8 mouse cellular contexts compared by ENCODE assay signal in genomic region chr13:108347016-108347415, GRCm38 (mm10). TPM values are rescaled to one million over a fixed set of nuclear protein-coding genes. Genes with fewer than 3 reads are reported as not detected.
A peak's percentile ranks its signal among the peaks of the same experiment; 100 is the strongest.
DNase-seq lines count a peak whose midpoint lies in the region; ATAC-seq and TF ChIP-seq lines count a peak whose summit lies in the region.

No protein-coding gene starts in this region.

- H3K9me3 ChIP-seq in heart, postnatal 0 days (replicated peaks; ENCODE audit: control insufficient read depth, low read length) = no peaks in the 10 kb centered on the region
- H3K9me3 ChIP-seq in heart, embryonic 11.5 days (replicated peaks; ENCODE audit: control insufficient read depth, low read length) = no peaks in the 10 kb centered on the region
- H3K9me3 ChIP-seq in CH12.LX (replicated peaks; ENCODE audit: low read length) = no peaks in the 10 kb centered on the region

- WGBS in heart, postnatal 0 days = 42% methylated on average over 4 of the region's 4 CpGs
- WGBS in heart, embryonic 11.5 days (ENCODE audit: insufficient replicate concordance) = 53% methylated on average over 4 of the region's 4 CpGs

- 0 out of 2 replicates have a peak, but pooled peaks cover 2% of the 10 kb centered on the region for H3K79me2 ChIP-seq in CH12.LX (replicated peaks; ENCODE audit: control insufficient read depth, extremely low read depth, insufficient read depth, poor library complexity, severe bottlenecking)

- TF ChIP-seq RAD21 in CH12.LX (IDR thresholded peaks at IDR 0.05; ENCODE audit: low read depth, low read length) = peak; percentile 93

- H3K4me2 ChIP-seq in heart, postnatal 0 days (ENCODE audit: low read depth, low read length) = no peak overlapping the region
- H3K4me2 ChIP-seq in heart, embryonic 11.5 days = no peak overlapping the region
- H3K4me2 ChIP-seq in CH12.LX (ENCODE audit: insufficient read depth, low read depth, poor library complexity, severe bottlenecking) = no peak overlapping the region

- H3K27me3 ChIP-seq in heart, postnatal 0 days (ENCODE audit: control insufficient read depth, insufficient read depth, low read length) = no peaks in the 10 kb centered on the region
- H3K27me3 ChIP-seq in heart, embryonic 11.5 days (ENCODE audit: control insufficient read depth, insufficient read depth, low read length) = no peaks in the 10 kb centered on the region
- H3K27me3 ChIP-seq in CH12.LX (replicated peaks) = no peaks in the 10 kb centered on the region

- no peak for TF ChIP-seq POLR2A in CH12.LX (IDR thresholded peaks at IDR 0.05; ENCODE audit: low read depth, low read length)

- dilution Hi-C loops in CH12.LX (cut with MboI; ENCODE audit: extremely low pct_ligation_motif_present, extremely low pct_unique_long_range_greater_than_20kb, low sequenced_read_pairs) = no loop called here

- peak; percentile 78 for TF ChIP-seq CTCF in heart, postnatal 0 days (IDR thresholded peaks at IDR 0.05; ENCODE audit: low read depth)
- TF ChIP-seq CTCF in CH12.LX (conservative IDR thresholded peaks at IDR 0.05 in 1 of 2, IDR thresholded peaks at IDR 0.05 in 1 of 2; ENCODE audit: low read depth in 2 of 2, low read length in 2 of 2) = peak in 1 of 2 experiments; percentile 88; a peak in 2 of 4 replicates

- no peak overlapping the region for H3K9ac ChIP-seq in heart, postnatal 0 days (replicated peaks; ENCODE audit: low read depth, low read length)
- H3K9ac ChIP-seq in heart, embryonic 11.5 days (ENCODE audit: low read depth, low read length) = no peak overlapping the region
- no peak overlapping the region for H3K9ac ChIP-seq in CH12.LX (ENCODE audit: insufficient read depth, low read depth)

- in situ Hi-C loops in CH12.LX (cut with MboI; ENCODE audit: low pct_ligation_motif_present, low pct_unique_long_range_greater_than_20kb, low sequenced_read_pairs) = no loop called here

- TF ChIP-seq EP300 in heart, postnatal 0 days (IDR thresholded peaks at IDR 0.05; ENCODE audit: low read depth) = no peak
- TF ChIP-seq EP300 in CH12.LX (IDR thresholded peaks at IDR 0.05; ENCODE audit: low read length) = no peak

- peak; percentile 78 for DNase-seq in heart, postnatal 0 days (ENCODE audit: low spot score)
- DNase-seq in CH12.LX (ENCODE audit: extremely low read depth) = peak; percentile 77
- peak; percentile 58 for DNase-seq in brain, embryonic 18.5 days (ENCODE audit: low read depth, low spot score)
- peak; percentile 61 to 72 for DNase-seq in heart, postnatal 10 days
- DNase-seq in left cerebral cortex, postnatal 14 days (ENCODE audit: low spot score in 2 of 2) = peak; percentile 36 to 55
- DNase-seq in neural tube, embryonic 10.5 days (ENCODE audit: extremely low spot score, low spot score) = peak; percentile 26

- no peak overlapping the region for H3K4me3 ChIP-seq in heart, postnatal 0 days (ENCODE audit: low read depth, low read length)
- no peak overlapping the region for H3K4me3 ChIP-seq in heart, embryonic 11.5 days (ENCODE audit: low read depth, low read length)
- no peak overlapping the region for H3K4me3 ChIP-seq in CH12.LX (replicated peaks in 1 of 3; ENCODE audit: low read depth in 2 of 3, low read length in 2 of 3, poor library complexity in 1 of 3)

- peak; percentile 27; the same call in 1 of the 2 replicates for ATAC-seq in heart, postnatal 0 days (ENCODE audit: insufficient read depth, low read depth)
- no peak for ATAC-seq in heart, embryonic 11.5 days (replicated peaks; ENCODE audit: insufficient number of reproducible peaks, low FRiP score, low TSS enrichment)
- no peak for ATAC-seq in monocyte, adult 5-6 weeks (replicated peaks; ENCODE audit: insufficient number of reproducible peaks, low FRiP score, low TSS enrichment, poor library complexity, severe bottlenecking)

- H3K36me3 ChIP-seq in heart, postnatal 0 days (replicated peaks; ENCODE audit: control insufficient read depth, insufficient read depth, low read length) = no peaks in the 10 kb centered on the region
- no peaks in the 10 kb centered on the region for H3K36me3 ChIP-seq in heart, embryonic 11.5 days (ENCODE audit: control insufficient read depth, insufficient read depth, low read length)
- H3K36me3 ChIP-seq in CH12.LX (replicated peaks in 1 of 2; ENCODE audit: control insufficient read depth in 1 of 2, insufficient read depth in 1 of 2, low read length in 1 of 2) = peaks cover 0 to 13% of the 10 kb centered on the region in 2 experiments

- H3K27ac ChIP-seq in heart, postnatal 0 days (ENCODE audit: low read depth) = no peak overlapping the region
- no peak overlapping the region for H3K27ac ChIP-seq in heart, embryonic 11.5 days (ENCODE audit: low read depth, low read length)
- H3K27ac ChIP-seq in CH12.LX (ENCODE audit: insufficient read depth, low read depth) = no peak overlapping the region

- intact Hi-C loops in heart, postnatal 10 days (cut with DNase I) = loop anchor here (2.0 kb wide), 1 partner anchor 866 kb away; no protein-coding TSS in a partner anchor
- intact Hi-C loops in left cerebral cortex, postnatal 14 days (cut with DNase I) = loop anchor here (2.0 kb wide), 1 partner anchor 866 kb away; no protein-coding TSS in a partner anchor

- no peaks in the 10 kb centered on the region for H3K4me1 ChIP-seq in heart, postnatal 0 days (ENCODE audit: control insufficient read depth, insufficient read depth)
- no peaks in the 10 kb centered on the region for H3K4me1 ChIP-seq in heart, embryonic 11.5 days (ENCODE audit: control insufficient read depth, insufficient read depth, low read length)
- H3K4me1 ChIP-seq in CH12.LX (ENCODE audit: control insufficient read depth in 1 of 2, insufficient read depth in 2 of 2) = peaks cover 5 to 23% of the 10 kb centered on the region in 2 experiments; a peak in 3 of 4 replicates

TF ChIP-seq in CH12.LX, 34 proteins besides CTCF, POLR2A, EP300 and RAD21:
- 0 out of 2 replicates have a peak, but pooled peaks have one; percentile 12 for TF ChIP-seq ZC3H11A (IDR thresholded peaks at IDR 0.05; ENCODE audit: low read depth, low read length)
- TF ChIP-seq SMC3 (IDR thresholded peaks at IDR 0.05; ENCODE audit: low read depth, low read length) = peak; percentile 82
- TF ChIP-seq CHD1 (IDR thresholded peaks at IDR 0.05; ENCODE audit: low read depth, low read length) = no peak
TF ChIP-seq in CH12.LX: peak in this region for 2.

RNA-seq across cellular contexts. Expression of gene Depdc1b, which starts 30.9 kb away (rescaled TPM):
- 4.7 TPM in 1 of 2 replicates, not detected in the other for total RNA-seq in heart, postnatal 0 days (2014; rRNA removed; ENCODE audit: low replicate concordance)
- polyA plus RNA-seq in heart, postnatal 0 days (2015; fragmentation: Nextera tagmentation; extraction: Ambion mirVana) = 1.1 and 1.5 TPM in 2 replicates
- 5.5 and 6.7 TPM in 2 replicates for polyA plus RNA-seq in heart, embryonic 11.5 days (2014; fragmentation: Nextera tagmentation; extraction: Ambion mirVana)
- total RNA-seq in CH12.LX (2012; rRNA removed) = 11.1 and 12.8 TPM in 2 replicates
- total RNA-seq in CH12.LX (2014; rRNA removed) = 16.3 and 17.8 TPM in 2 replicates
- 13.8 and 15.7 TPM in 2 replicates for polyA plus RNA-seq in CH12.LX (2012; ENCODE audit: insufficient read length, low read depth)
- total RNA-seq in heart, postnatal 10 days (2021) = 1 to 10 TPM; 2.3 to 2.5 TPM
- total RNA-seq in left cerebral cortex, postnatal 14 days (2021) = 1 to 10 TPM in 1 of 2 experiments, under 1 TPM in 1; 0.57 to 1.2 TPM
- total RNA-seq in monocyte, adult 5-6 weeks (2017) = 0.11 to 8.3 TPM (median 7.0 TPM) in 3 replicates

Comparison
In these comparisons a context has a peak if more than half of its experiments do, and no peak if none do; other contexts are left out.
1. DNase-seq: peak in every context shown above with its lines; median percentile 78 in heart, postnatal 0 days; 77 in CH12.LX; 66 in heart, postnatal 10 days; 58 in brain, embryonic 18.5 days; 46 in left cerebral cortex, postnatal 14 days; 26 in neural tube, embryonic 10.5 days.